Mouse (Mus musculus): Measurements from ENCODE around the gene Ppp2r1b. TPM values are rescaled to one million over a fixed set of nuclear protein-coding genes. Genes with fewer than 3 reads are reported as not detected.

The Ppp2r1b gene
- polyA plus RNA-seq, 1 experiment, result 12.5 TPM

GRCm38 (mm10) chr9:50858681-50859080, 13.6 kb downstream of the Ppp2r1b start:
- no peak for DNase-seq
- TF ChIP-seq POLR2A (IDR thresholded peaks at IDR 0.05; ENCODE audit: borderline replicate concordance, extremely low read depth, low read depth, low read length), result no peak
- no peak for TF ChIP-seq CTCF (IDR thresholded peaks at IDR 0.05; ENCODE audit: insufficient read depth, low read length)
- H3K4me1 ChIP-seq (ENCODE audit: control insufficient read depth, insufficient read depth, low read length), result 0 out of 2 replicates have a peak, but pooled peaks cover 2% of the 10 kb centered on the region
- H3K4me3 ChIP-seq (replicated peaks; ENCODE audit: extremely low read depth, low read depth, low read length), result no peak overlapping the region
- 91% methylated on average over 6 of the region's 6 CpGs for WGBS

GRCm38 (mm10) chr9:50861119-50861839, 16.2 kb downstream of the Ppp2r1b start:
- no peak for DNase-seq
- WGBS, result 88% methylated on average over 18 of the region's 18 CpGs
- Histone ChIP-seq H3K4me3 (replicated peaks; ENCODE audit: extremely low read depth, low read depth, low read length) (no peak overlapping the region), H3K4me1 (ENCODE audit: control insufficient read depth, insufficient read depth, low read length) (peaks cover 6% of the 10 kb centered on the region; the same call in 1 of the 2 replicates)
- TF ChIP-seq POLR2A (IDR thresholded peaks at IDR 0.05; ENCODE audit: borderline replicate concordance, extremely low read depth, low read depth, low read length) (no peak), CTCF (IDR thresholded peaks at IDR 0.05; ENCODE audit: insufficient read depth, low read length) (no peak)

- TF ChIP-seq POLR2A (IDR thresholded peaks at IDR 0.05; ENCODE audit: borderline replicate concordance, extremely low read depth, low read depth, low read length) (no peak), CTCF (IDR thresholded peaks at IDR 0.05; ENCODE audit: insufficient read depth, low read length) (no peak)
- no peak for DNase-seq
- Histone ChIP-seq H3K4me1 (ENCODE audit: control insufficient read depth, insufficient read depth, low read length) (peaks cover 4% of the 10 kb centered on the region; the same call in 1 of the 2 replicates), H3K4me3 (replicated peaks; ENCODE audit: extremely low read depth, low read depth, low read length) (no peak overlapping the region)
- WGBS, result 54% methylated on average over 4 of the region's 4 CpGs
These were observed 18.7 kb downstream of the Ppp2r1b start for GRCm38 (mm10) chr9:50863824-50864223.

GRCm38 (mm10) chr9:50864877-50865276, 19.8 kb downstream of the Ppp2r1b start:
- no peak for DNase-seq
- Histone ChIP-seq H3K4me3 (replicated peaks; ENCODE audit: extremely low read depth, low read depth, low read length) (no peak overlapping the region), H3K4me1 (ENCODE audit: control insufficient read depth, insufficient read depth, low read length) (peaks cover 4% of the 10 kb centered on the region; the same call in 1 of the 2 replicates)
- 64% methylated on average over 5 of the region's 5 CpGs for WGBS
- TF ChIP-seq POLR2A (IDR thresholded peaks at IDR 0.05; ENCODE audit: borderline replicate concordance, extremely low read depth, low read depth, low read length) (no peak), CTCF (IDR thresholded peaks at IDR 0.05; ENCODE audit: insufficient read depth, low read length) (no peak)

GRCm38 (mm10) chr9:50865803-50866202, 20.7 kb downstream of the Ppp2r1b start:
- TF ChIP-seq CTCF (IDR thresholded peaks at IDR 0.05; ENCODE audit: insufficient read depth, low read length) (no peak), POLR2A (IDR thresholded peaks at IDR 0.05; ENCODE audit: borderline replicate concordance, extremely low read depth, low read depth, low read length) (no peak)
- peaks cover 4% of the 10 kb centered on the region; the same call in 1 of the 2 replicates for H3K4me1 ChIP-seq (ENCODE audit: control insufficient read depth, insufficient read depth, low read length)
- DNase-seq, result no peak
- H3K4me3 ChIP-seq (replicated peaks; ENCODE audit: extremely low read depth, low read depth, low read length), result no peak overlapping the region
- WGBS, result 43% methylated on average over 8 of the region's 8 CpGs

GRCm38 (mm10) chr9:50867015-50867414, 21.9 kb downstream of the Ppp2r1b start:
- WGBS, result 92% methylated on average over 6 of the region's 6 CpGs
- H3K4me1 ChIP-seq (ENCODE audit: control insufficient read depth, insufficient read depth, low read length), result peaks cover 4% of the 10 kb centered on the region; the same call in 1 of the 2 replicates
- DNase-seq, result no peak
- H3K4me3 ChIP-seq (replicated peaks; ENCODE audit: extremely low read depth, low read depth, low read length), result no peak overlapping the region
- no peak for TF ChIP-seq POLR2A (IDR thresholded peaks at IDR 0.05; ENCODE audit: borderline replicate concordance, extremely low read depth, low read depth, low read length)

- 73% methylated on average over 2 of the region's 2 CpGs for WGBS
- H3K4me1 ChIP-seq (ENCODE audit: control insufficient read depth, insufficient read depth, low read length), result peaks cover 4% of the 10 kb centered on the region; the same call in 1 of the 2 replicates
- no peak for DNase-seq
- H3K4me3 ChIP-seq (replicated peaks; ENCODE audit: extremely low read depth, low read depth, low read length), result no peak overlapping the region
- TF ChIP-seq CTCF (IDR thresholded peaks at IDR 0.05; ENCODE audit: insufficient read depth, low read length), result no peak
- no peak for TF ChIP-seq POLR2A (IDR thresholded peaks at IDR 0.05; ENCODE audit: borderline replicate concordance, extremely low read depth, low read depth, low read length)
These were observed 23.1 kb downstream of the Ppp2r1b start for GRCm38 (mm10) chr9:50868182-50868581.

GRCm38 (mm10) chr9:50873210-50873609, 28.1 kb downstream of the Ppp2r1b start:
- WGBS, result 92% methylated on average over 9 of the region's 9 CpGs

GRCm38 (mm10) chr9:50874031-50874430, 28.9 kb downstream of the Ppp2r1b start:
- Histone ChIP-seq H3K4me3 (replicated peaks; ENCODE audit: extremely low read depth, low read depth, low read length) (no peak overlapping the region), H3K4me1 (ENCODE audit: control insufficient read depth, insufficient read depth, low read length) (no peaks in the 10 kb centered on the region)
- DNase-seq, result no peak
- WGBS, result 81% methylated on average over 6 of the region's 6 CpGs
- TF ChIP-seq POLR2A (IDR thresholded peaks at IDR 0.05; ENCODE audit: borderline replicate concordance, extremely low read depth, low read depth, low read length) (no peak), CTCF (IDR thresholded peaks at IDR 0.05; ENCODE audit: insufficient read depth, low read length) (no peak)

More at GRCm38 (mm10) chr9:50873210-50873609, 28.1 kb downstream of the Ppp2r1b start:
- DNase-seq, result no peak
- TF ChIP-seq POLR2A (IDR thresholded peaks at IDR 0.05; ENCODE audit: borderline replicate concordance, extremely low read depth, low read depth, low read length) (no peak), CTCF (IDR thresholded peaks at IDR 0.05; ENCODE audit: insufficient read depth, low read length) (no peak)
- Histone ChIP-seq H3K4me3 (replicated peaks; ENCODE audit: extremely low read depth, low read depth, low read length) (no peak overlapping the region), H3K4me1 (ENCODE audit: control insufficient read depth, insufficient read depth, low read length) (no peaks in the 10 kb centered on the region)

GRCm38 (mm10) chr9:50875470-50875869, 30.4 kb downstream of the Ppp2r1b start:
- DNase-seq, result no peak
- 78% methylated on average over 4 of the region's 4 CpGs for WGBS
- no peak overlapping the region for H3K4me3 ChIP-seq (replicated peaks; ENCODE audit: extremely low read depth, low read depth, low read length)
- H3K4me1 ChIP-seq (ENCODE audit: control insufficient read depth, insufficient read depth, low read length), result no peaks in the 10 kb centered on the region
- no peak for TF ChIP-seq POLR2A (IDR thresholded peaks at IDR 0.05; ENCODE audit: borderline replicate concordance, extremely low read depth, low read depth, low read length)
- no peak for TF ChIP-seq CTCF (IDR thresholded peaks at IDR 0.05; ENCODE audit: insufficient read depth, low read length)
